Mouse (Mus musculus) lung, adult 10 weeks (tissue): ENCODE results near the gene Kazald1. TPM values are rescaled to one million over a fixed set of nuclear protein-coding genes. Genes with fewer than 3 reads are reported as not detected.

Experiments
- polyA plus RNA-seq: library from polyadenylated mRNA; stranded (reverse); fragments of 350-450 nt; fragmentation: Illumina TruSeq; extraction: RNeasy Lipid Tissue Mini Kit (QIAGEN cat#74804); gene quantifications from one replicate; pipeline ENCODE4 v1.2.3, GENCODE M21; 2014; ENCODE audit warnings: low read depth, low replicate concordance; ENCODE audit not compliant: insufficient read depth

Kazald1 gene
- polyA plus RNA-seq, result 13.9 TPM

DNA sequence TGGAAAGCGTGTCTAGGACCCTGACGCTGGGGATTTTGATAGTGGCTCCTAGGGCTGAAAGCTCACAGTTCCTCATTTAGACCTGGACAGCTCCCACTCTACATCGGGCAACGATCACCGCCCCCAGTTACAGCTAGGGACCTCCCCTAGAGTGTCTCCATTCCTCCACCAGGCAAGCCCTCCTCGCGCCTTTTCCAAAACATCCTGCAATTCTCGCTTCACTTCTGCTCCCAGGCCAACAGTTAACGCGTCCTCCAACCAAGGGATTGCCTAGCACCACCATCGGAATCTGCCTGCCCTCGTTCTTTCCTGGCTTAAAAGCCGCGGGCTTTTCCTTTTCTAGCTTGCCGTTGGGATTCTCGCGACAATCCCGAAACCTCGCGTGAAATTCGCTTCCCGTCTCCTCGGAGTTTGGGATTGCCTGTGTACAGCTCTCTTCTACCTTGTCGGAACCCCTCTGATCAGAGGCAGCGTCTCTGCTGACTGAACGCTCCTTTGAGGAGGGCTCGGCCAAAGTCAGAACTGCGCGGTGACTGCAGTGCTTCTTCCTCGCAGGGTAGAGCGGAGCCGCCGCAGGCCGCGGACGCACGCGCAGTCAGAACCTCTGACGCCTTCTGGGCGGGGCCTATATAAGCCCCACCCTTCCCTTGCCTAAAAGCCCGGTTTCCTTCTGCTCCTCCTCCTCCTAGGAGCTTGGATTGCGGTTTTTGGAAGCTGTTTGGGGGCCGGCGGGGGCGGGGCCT, at the start of gene Kazald1:
Kazald1 (plus strand) TSS at position 662 of the 743 bp plus-strand sequence.

DNA sequence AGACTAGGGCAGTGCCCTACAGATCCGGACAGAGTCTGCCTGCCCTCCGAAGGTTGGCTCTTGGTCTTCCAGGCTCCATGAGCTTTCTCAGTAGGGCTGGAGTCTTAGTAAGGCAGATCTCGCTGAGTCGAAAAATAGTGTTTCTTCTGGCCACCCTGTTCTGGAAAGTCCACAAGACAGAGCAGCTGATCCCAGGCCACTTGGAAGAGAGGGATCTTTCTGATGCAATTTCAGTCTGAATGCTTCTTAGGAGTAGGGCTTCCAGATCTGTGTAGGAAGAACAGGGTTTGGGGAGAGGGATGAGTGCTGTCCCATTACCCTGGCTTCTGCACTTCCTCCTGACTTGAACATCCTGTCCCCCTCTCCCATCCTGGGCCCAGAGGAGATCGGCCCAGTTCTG, 29.4 kb upstream of the Kazald1 start, which contains the start of gene Pdzd7:
Pdzd7 (minus strand) TSS at position 67 of the 400 bp plus-strand sequence.

DNA sequence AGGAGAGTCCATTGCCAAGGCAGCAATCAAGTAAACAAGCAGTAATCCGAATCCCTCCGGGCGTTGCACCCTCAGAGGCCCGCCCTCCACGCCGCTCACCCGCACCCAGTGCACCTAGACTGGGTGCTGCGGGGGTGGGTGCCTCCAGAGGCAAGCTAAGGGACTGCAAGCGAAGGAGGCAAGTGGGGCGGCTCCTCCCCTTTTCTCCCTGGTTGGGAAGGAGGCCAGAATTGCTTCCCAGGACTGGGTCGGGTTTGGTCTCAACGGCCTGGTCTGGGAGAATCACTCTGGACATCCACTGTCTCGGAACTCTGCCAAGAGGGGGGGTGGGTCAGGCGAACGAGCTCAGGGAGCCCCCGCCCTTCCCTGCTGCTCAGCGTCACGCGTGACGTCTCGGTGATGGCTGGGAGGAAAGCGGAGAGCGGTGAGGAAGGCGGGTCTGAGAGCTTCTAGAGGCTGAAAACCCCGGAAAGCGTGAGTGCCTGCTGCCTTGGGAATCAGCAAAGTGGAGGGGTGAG, 27.6 kb upstream of the Kazald1 start, which contains the start of gene Sfxn3:
Sfxn3 (plus strand) TSS at position 87 of the 518 bp plus-strand sequence.

Other genes with a start within 250 kb of the Kazald1 start
- 5.6 TPM for gene Slf2, start 144.1 kb upstream of the Kazald1 start, polyA plus RNA-seq
- gene Sema4g, start 86.1 kb upstream of the Kazald1 start, polyA plus RNA-seq, result 0.51 TPM
- gene Twnk, start 69.6 kb upstream of the Kazald1 start, polyA plus RNA-seq, result 6.2 TPM
- gene Mrpl43, start 68.8 kb upstream of the Kazald1 start, polyA plus RNA-seq, result 33.3 TPM
- gene Lzts2, start 60.8 kb upstream of the Kazald1 start, polyA plus RNA-seq, result 32.7 TPM
- 0.10 TPM for gene Pdzd7, start 29.5 kb upstream of the Kazald1 start, polyA plus RNA-seq
- gene Sfxn3, start 27.7 kb upstream of the Kazald1 start, polyA plus RNA-seq, result 27.9 TPM
- not detected for gene Tlx1, start 75.4 kb downstream of the Kazald1 start, polyA plus RNA-seq
- gene Lbx1, start 160.6 kb downstream of the Kazald1 start, polyA plus RNA-seq, result not detected